Mouse (Mus musculus): ENCODE measurements around the gene Mettl27. TPM values are rescaled to one million over a fixed set of nuclear protein-coding genes. Genes with fewer than 3 reads are reported as not detected.
"Not testable (repeated sequence)": the region's sequence is repeated elsewhere in the genome, so short reads cannot be mapped to it uniquely, and the experiment has no call there.

Mettl27 gene
- polyA plus RNA-seq, 1 experiment from 2014 or later: 29.5 TPM

- DNase-seq (ENCODE audit: low spot score): peak; percentile 45
Observed at GRCm38 (mm10) chr5:134951053-134951884, 19.1 kb downstream of the Mettl27 start.

- no peak for DNase-seq (ENCODE audit: low spot score)
Observed at GRCm38 (mm10) chr5:134955491-134955890, 23.3 kb downstream of the Mettl27 start.

- DNase-seq (ENCODE audit: low spot score): no peak
Observed at GRCm38 (mm10) chr5:134959114-134959513, 26.9 kb downstream of the Mettl27 start.

- DNase-seq (ENCODE audit: low spot score): peak; percentile 65
Observed at GRCm38 (mm10) chr5:134960430-134960829, 28.3 kb downstream of the Mettl27 start.

GRCm38 (mm10) chr5:134961519-134961918 lies 29.4 kb downstream of the Mettl27 start:
- DNase-seq (ENCODE audit: low spot score): no peak

- no peak for DNase-seq (ENCODE audit: low spot score)
Observed at GRCm38 (mm10) chr5:134963546-134963945, 31.4 kb downstream of the Mettl27 start.

- DNase-seq (ENCODE audit: low spot score): not testable (repeated sequence)
Observed at GRCm38 (mm10) chr5:134964655-134965054, 32.5 kb downstream of the Mettl27 start.

- DNase-seq (ENCODE audit: low spot score): peak; percentile 77
Observed at GRCm38 (mm10) chr5:134965473-134965851, 33.3 kb downstream of the Mettl27 start.

GRCm38 (mm10) chr5:134965852-134966821 lies 34.0 kb downstream of the Mettl27 start:
- peak; percentile 82 for DNase-seq (ENCODE audit: low spot score)

- no peak for DNase-seq (ENCODE audit: low spot score)
Observed at GRCm38 (mm10) chr5:134967164-134967944, 35.2 kb downstream of the Mettl27 start.

GRCm38 (mm10) chr5:134970671-134971070 lies 38.5 kb downstream of the Mettl27 start:
- no peak for DNase-seq (ENCODE audit: low spot score)

- DNase-seq (ENCODE audit: low spot score): no peak
Observed at GRCm38 (mm10) chr5:134973081-134973480, 40.9 kb downstream of the Mettl27 start.

GRCm38 (mm10) chr5:134973526-134973925 lies 41.4 kb downstream of the Mettl27 start:
- no peak for DNase-seq (ENCODE audit: low spot score)

GRCm38 (mm10) chr5:134974294-134974693 lies 42.1 kb downstream of the Mettl27 start:
- no peak for DNase-seq (ENCODE audit: low spot score)

- DNase-seq (ENCODE audit: low spot score): no peak
Observed at GRCm38 (mm10) chr5:134974921-134975320, 42.8 kb downstream of the Mettl27 start.

- no peak for DNase-seq (ENCODE audit: low spot score)
Observed at GRCm38 (mm10) chr5:134976164-134976563, 44.0 kb downstream of the Mettl27 start.

GRCm38 (mm10) chr5:134976577-134977250 lies 44.5 kb downstream of the Mettl27 start:
- no peak for DNase-seq (ENCODE audit: low spot score)

- DNase-seq (ENCODE audit: low spot score): no peak
Observed at GRCm38 (mm10) chr5:134977837-134978236, 45.7 kb downstream of the Mettl27 start.

GRCm38 (mm10) chr5:134981149-134981548 lies 49.0 kb downstream of the Mettl27 start:
- no peak for DNase-seq (ENCODE audit: low spot score)

- no peak for DNase-seq (ENCODE audit: low spot score)
Observed at GRCm38 (mm10) chr5:134983111-134983510, 50.9 kb downstream of the Mettl27 start.

- no peak for DNase-seq (ENCODE audit: low spot score)
Observed at GRCm38 (mm10) chr5:134983771-134984170, 51.6 kb downstream of the Mettl27 start.
